Mouse (Mus musculus): Measurements from ENCODE around the gene Paox. TPM values are rescaled to one million over a fixed set of nuclear protein-coding genes. Genes with fewer than 3 reads are reported as not detected.
"Not testable (repeated sequence)": the region's sequence is repeated elsewhere in the genome, so short reads cannot be mapped to it uniquely, and the experiment has no call there.

Paox gene
- total and polyA plus RNA-seq, 2 experiments from 2014 or later, result 8.7 to 11.8 TPM

DNA sequence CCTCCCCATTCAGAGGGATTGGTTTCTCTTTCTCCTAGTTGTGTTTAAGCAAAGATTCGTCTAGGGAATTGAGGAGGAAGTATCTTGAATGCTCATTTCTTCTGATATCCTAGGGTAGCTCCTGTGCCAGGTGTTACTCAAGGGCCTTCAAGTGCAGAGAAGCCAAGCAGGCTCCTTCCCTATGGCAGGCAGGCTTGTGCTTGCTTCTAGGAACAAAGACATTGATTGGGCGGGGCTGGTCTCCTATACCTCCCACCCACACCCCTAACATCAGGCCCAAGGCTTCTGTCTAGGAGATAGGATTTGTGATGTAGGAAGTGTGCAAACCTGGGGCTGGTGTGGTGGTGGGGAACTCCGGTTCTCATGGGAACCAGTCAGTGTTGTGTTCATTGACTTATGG lies 11.3 kb downstream of the Paox start:
- Histone ChIP-seq H3K27ac (ENCODE audit: low read depth) (no peak overlapping the region), H3K4me3 (ENCODE audit: low read depth, low read length) (no peak overlapping the region), H3K9me3 (replicated peaks; ENCODE audit: control insufficient read depth, low read length) (no peaks in the 10 kb centered on the region), H3K4me2 (ENCODE audit: low read depth, low read length) (no peak overlapping the region), H3K36me3 (replicated peaks; ENCODE audit: control insufficient read depth, insufficient read depth, low read length) (peaks cover 11% of the 10 kb centered on the region), H3K27me3 (ENCODE audit: control insufficient read depth, insufficient read depth, low read length) (no peaks in the 10 kb centered on the region), H3K4me1 (ENCODE audit: control insufficient read depth, insufficient read depth) (peaks cover 6% of the 10 kb centered on the region; the same call in 1 of the 2 replicates), H3K9ac (replicated peaks; ENCODE audit: low read depth, low read length) (no peak overlapping the region)
- TF ChIP-seq CTCF (IDR thresholded peaks at IDR 0.05; ENCODE audit: low read depth) (no peak), EP300 (IDR thresholded peaks at IDR 0.05; ENCODE audit: low read depth) (no peak)
- no peak for DNase-seq (ENCODE audit: low spot score)
- no peak for ATAC-seq (ENCODE audit: insufficient read depth, low read depth)
- WGBS, result 94% methylated on average over 3 of the region's 3 CpGs

DNA sequence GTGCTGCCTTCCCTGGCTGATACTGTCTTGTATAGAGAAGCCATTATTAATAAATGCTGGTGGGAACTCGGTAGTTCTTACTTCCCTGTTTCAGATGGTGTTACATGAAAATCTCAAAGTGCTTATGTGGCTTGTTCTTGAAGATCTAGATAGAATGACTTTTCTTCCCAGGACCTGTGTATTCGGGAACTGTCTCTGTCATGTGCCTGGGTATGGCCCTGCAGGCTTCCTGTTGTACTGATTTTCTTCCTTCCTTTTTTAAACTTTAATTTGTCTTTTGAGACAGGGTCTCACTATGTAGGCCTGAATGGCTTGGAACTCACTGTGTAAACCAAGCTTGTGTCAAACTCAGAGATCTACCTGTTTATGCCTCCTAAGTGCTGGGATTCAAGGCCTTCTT lies 12.3 kb downstream of the Paox start:
- peaks cover 6% of the 10 kb centered on the region; the same call in 1 of the 2 replicates for H3K4me1 ChIP-seq (ENCODE audit: control insufficient read depth, insufficient read depth)
- H3K4me3 ChIP-seq (ENCODE audit: low read depth, low read length), result no peak overlapping the region
- H3K9me3 ChIP-seq (replicated peaks; ENCODE audit: control insufficient read depth, low read length), result no peaks in the 10 kb centered on the region
- H3K9ac ChIP-seq (replicated peaks; ENCODE audit: low read depth, low read length), result no peak overlapping the region
- H3K36me3 ChIP-seq (replicated peaks; ENCODE audit: control insufficient read depth, insufficient read depth, low read length), result peaks cover 11% of the 10 kb centered on the region
- H3K27ac ChIP-seq (ENCODE audit: low read depth), result no peak overlapping the region
- DNase-seq (ENCODE audit: low spot score) (no peak), ATAC-seq (ENCODE audit: insufficient read depth, low read depth) (no peak)
- H3K4me2 ChIP-seq (ENCODE audit: low read depth, low read length), result no peak overlapping the region
- no peak for TF ChIP-seq EP300 (IDR thresholded peaks at IDR 0.05; ENCODE audit: low read depth)
- TF ChIP-seq CTCF (IDR thresholded peaks at IDR 0.05; ENCODE audit: low read depth), result no peak
- WGBS, result 80% methylated on average over 2 of the region's 2 CpGs
- H3K27me3 ChIP-seq (ENCODE audit: control insufficient read depth, insufficient read depth, low read length), result no peaks in the 10 kb centered on the region

DNA sequence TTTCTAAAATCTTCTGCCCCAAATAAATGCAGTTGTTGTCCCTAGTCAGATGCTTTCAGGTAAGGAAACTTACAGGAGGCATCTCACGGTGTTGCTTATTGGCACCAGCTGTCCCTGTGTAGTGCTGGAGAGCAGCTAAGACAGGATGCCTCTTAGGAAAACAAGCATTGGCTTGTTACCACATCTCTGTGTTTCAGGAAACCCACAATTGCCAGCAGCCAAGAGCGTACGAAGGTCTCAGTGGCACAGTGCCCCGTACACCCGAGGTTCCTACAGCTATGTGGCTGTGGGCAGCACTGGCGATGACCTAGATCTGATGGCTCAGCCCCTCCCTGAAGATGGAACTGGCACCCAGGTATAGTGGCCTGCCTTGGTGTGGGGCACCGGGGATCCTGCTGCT lies 16.6 kb downstream of the Paox start:
- H3K4me2 ChIP-seq (ENCODE audit: low read depth, low read length); H3K4me3 ChIP-seq (ENCODE audit: low read depth, low read length); H3K27ac ChIP-seq (ENCODE audit: low read depth); H3K4me1 ChIP-seq (ENCODE audit: control insufficient read depth, insufficient read depth); H3K9me3 ChIP-seq (replicated peaks; ENCODE audit: control insufficient read depth, low read length); DNase-seq (ENCODE audit: low spot score); H3K27me3 ChIP-seq (ENCODE audit: control insufficient read depth, insufficient read depth, low read length); ATAC-seq (ENCODE audit: insufficient read depth, low read depth); H3K9ac ChIP-seq (replicated peaks; ENCODE audit: low read depth, low read length): not testable (repeated sequence)
- H3K36me3 ChIP-seq (replicated peaks; ENCODE audit: control insufficient read depth, insufficient read depth, low read length), result peaks cover 11% of the 10 kb centered on the region
- WGBS, result 83% methylated on average over 6 of the region's 7 CpGs

DNA sequence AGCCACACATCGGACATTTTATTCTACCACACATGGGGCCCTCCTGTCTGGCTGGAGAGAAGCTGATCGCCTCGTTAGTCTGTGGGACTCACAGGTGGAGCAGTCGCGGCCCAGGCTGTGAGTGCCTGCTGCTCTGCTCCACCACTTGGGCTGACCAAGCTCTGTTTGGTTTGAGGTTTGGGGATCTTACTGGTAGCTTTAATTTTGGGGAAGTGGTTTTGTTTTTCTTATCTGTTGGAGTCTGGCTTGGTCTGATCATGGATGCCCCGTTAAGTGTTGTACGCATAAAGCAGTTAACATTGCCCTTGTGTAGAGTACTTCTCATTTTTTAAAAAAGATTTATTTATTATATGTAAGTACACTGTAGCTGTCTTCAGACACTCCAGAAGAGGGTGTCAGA lies 18.4 kb downstream of the Paox start:
- peaks cover 11% of the 10 kb centered on the region for H3K36me3 ChIP-seq (replicated peaks; ENCODE audit: control insufficient read depth, insufficient read depth, low read length)
- DNase-seq (ENCODE audit: low spot score); ATAC-seq (ENCODE audit: insufficient read depth, low read depth); H3K4me1 ChIP-seq (ENCODE audit: control insufficient read depth, insufficient read depth); H3K27me3 ChIP-seq (ENCODE audit: control insufficient read depth, insufficient read depth, low read length); H3K9ac ChIP-seq (replicated peaks; ENCODE audit: low read depth, low read length); H3K4me2 ChIP-seq (ENCODE audit: low read depth, low read length); H3K4me3 ChIP-seq (ENCODE audit: low read depth, low read length); H3K27ac ChIP-seq (ENCODE audit: low read depth); H3K9me3 ChIP-seq (replicated peaks; ENCODE audit: control insufficient read depth, low read length): not testable (repeated sequence)
- WGBS, result 87% methylated on average over 5 of the region's 7 CpGs

DNA sequence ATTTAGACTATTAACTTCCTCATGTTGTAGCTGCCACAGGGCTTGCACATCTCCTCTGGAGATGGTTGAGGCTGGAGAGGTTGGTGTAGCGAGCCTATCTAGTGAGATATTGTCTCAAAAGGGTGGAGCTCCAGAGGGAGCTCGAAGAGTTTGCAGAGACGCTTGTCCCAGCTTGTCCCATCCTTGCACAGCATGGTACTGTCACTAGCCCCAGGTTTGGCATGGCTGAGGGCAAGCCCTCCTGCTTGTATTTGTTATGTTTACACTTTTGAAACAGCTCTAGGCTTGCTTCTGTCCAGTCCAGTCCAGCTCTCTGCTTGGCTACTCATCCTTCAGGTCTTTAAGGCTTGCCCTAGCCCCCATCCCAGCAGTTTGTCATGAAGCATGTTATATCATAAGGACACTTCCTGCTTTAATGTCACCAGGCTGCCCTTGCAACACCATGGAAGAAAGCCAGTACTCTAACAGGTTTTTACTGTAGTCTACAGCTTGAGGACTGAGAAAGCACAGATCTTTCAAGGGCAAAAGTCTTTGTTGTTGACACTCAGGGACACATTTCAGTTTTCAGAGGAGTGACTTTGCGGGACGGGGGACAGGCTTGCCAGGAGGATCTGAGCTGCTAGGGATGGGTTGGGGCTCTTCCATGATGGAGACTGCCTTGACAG lies 19.6 kb downstream of the Paox start:
- no peak for DNase-seq (ENCODE audit: low spot score)
- Histone ChIP-seq H3K27me3 (ENCODE audit: control insufficient read depth, insufficient read depth, low read length) (no peaks in the 10 kb centered on the region), H3K9ac (replicated peaks; ENCODE audit: low read depth, low read length) (no peak overlapping the region), H3K4me1 (ENCODE audit: control insufficient read depth, insufficient read depth) (peaks cover 7% of the 10 kb centered on the region), H3K36me3 (replicated peaks; ENCODE audit: control insufficient read depth, insufficient read depth, low read length) (peaks cover 4% of the 10 kb centered on the region), H3K27ac (ENCODE audit: low read depth) (no peak overlapping the region), H3K4me2 (ENCODE audit: low read depth, low read length) (no peak overlapping the region), H3K4me3 (ENCODE audit: low read depth, low read length) (no peak overlapping the region), H3K9me3 (replicated peaks; ENCODE audit: control insufficient read depth, low read length) (no peaks in the 10 kb centered on the region)
- TF ChIP-seq CTCF (IDR thresholded peaks at IDR 0.05; ENCODE audit: low read depth), result no peak
- TF ChIP-seq EP300 (IDR thresholded peaks at IDR 0.05; ENCODE audit: low read depth), result no peak
- 83% methylated on average over 5 of the region's 5 CpGs for WGBS
- no peak for ATAC-seq (ENCODE audit: insufficient read depth, low read depth)

Measured in heart, postnatal 0 days (tissue).